Mouse (Mus musculus) mesoderm, embryonic 11.5 days (tissue): ENCODE results near the gene Tank.

Experiments
- DNase-seq: peaks from one replicate; pipeline ENCODE4 v3.0.0-alpha.2; 2012; ENCODE audit warnings: low read depth, low spot score

The Tank gene

GRCm38 (mm10) chr2:61655382-61656281, 77.2 kb downstream of the Tank start:
- DNase-seq, result peak; percentile 36

GRCm38 (mm10) chr2:61656421-61657411, 78.3 kb downstream of the Tank start:
- peak; percentile 74 for DNase-seq

- no peak for DNase-seq
Measured at GRCm38 (mm10) chr2:61659254-61659653, 80.9 kb downstream of the Tank start.

- DNase-seq, result no peak
Measured at GRCm38 (mm10) chr2:61662833-61663232, 84.4 kb downstream of the Tank start.

- DNase-seq, result no peak
Measured at GRCm38 (mm10) chr2:61663573-61664241, 85.3 kb downstream of the Tank start.

- DNase-seq, result no peak
Measured at GRCm38 (mm10) chr2:61667420-61667819, 89.0 kb downstream of the Tank start.

- peak; percentile 24 for DNase-seq
Measured at GRCm38 (mm10) chr2:61668260-61668659, 89.9 kb downstream of the Tank start.

- DNase-seq, result no peak
Measured at GRCm38 (mm10) chr2:61674555-61674954, 96.2 kb downstream of the Tank start.

- DNase-seq, result no peak
Measured at GRCm38 (mm10) chr2:61681572-61681971, 103.2 kb downstream of the Tank start.

GRCm38 (mm10) chr2:61686533-61686932, 108.1 kb downstream of the Tank start:
- DNase-seq, result no peak

GRCm38 (mm10) chr2:61689086-61689485, 110.7 kb downstream of the Tank start:
- no peak for DNase-seq
